In genomic region chr3:157531585-157531984, GRCm38 (mm10) we compare ENCODE assay signal across 19 mouse cellular contexts. TPM values are rescaled to one million over a fixed set of nuclear protein-coding genes. Genes with fewer than 3 reads are reported as not detected.
A peak's percentile ranks its signal among the peaks of the same experiment; 100 is the strongest.
DNase-seq lines count a peak whose midpoint lies in the region; ATAC-seq and TF ChIP-seq lines count a peak whose summit lies in the region.
"Had no signal": no experiment of that assay in that cellular context is flagged by ENCODE, and none has a peak within 500 bp of the region (broad histone marks: within the 10 kb centered on the region; RNA-seq: fewer than 3 reads in every experiment).

No protein-coding gene starts in this region.

- no peak for TF ChIP-seq RAD21 in MEL (IDR thresholded peaks at IDR 0.05; ENCODE audit: low read depth, low read length)

- peaks cover 22% of the 10 kb centered on the region for H3K79me2 ChIP-seq in MEL (ENCODE audit: control insufficient read depth, insufficient read depth, low read length, poor library complexity)

- WGBS in hindbrain, embryonic 16.5 days, result 70% methylated on average over 2 of the region's 2 CpGs

- peaks cover 3 to 9% of the 10 kb centered on the region in 2 experiments for H3K4me1 ChIP-seq in MEL (ENCODE audit: control insufficient read depth in 1 of 2, insufficient read depth in 2 of 2, low read length in 2 of 2)
- H3K4me1 ChIP-seq in hindbrain, embryonic 16.5 days (ENCODE audit: control insufficient read depth, insufficient read depth, low read depth, low read length), result peaks cover 8% of the 10 kb centered on the region

- H3K9ac ChIP-seq in MEL (ENCODE audit: control insufficient read depth, low read depth, low read length, poor library complexity, severe bottlenecking), result no peak overlapping the region
- H3K9ac ChIP-seq in hindbrain, embryonic 16.5 days (ENCODE audit: low read depth, low read length), result no peak overlapping the region

- H3K27ac ChIP-seq in MEL (ENCODE audit: control insufficient read depth, low read depth, low read length), result no peak overlapping the region
- H3K27ac ChIP-seq in hindbrain, embryonic 16.5 days (ENCODE audit: low read depth, low read length), result no peak overlapping the region

- no peak overlapping the region for H3K4me2 ChIP-seq in hindbrain, embryonic 16.5 days (ENCODE audit: low read length)

- ATAC-seq in hindbrain, embryonic 16.5 days, result no peak
- ATAC-seq: activated CD4-positive, CD25-positive, alpha-beta regulatory T cell, adult 4 months; CD4-positive, CD25-positive, alpha-beta regulatory T cell, adult 4 months; Patski had no signal

- peaks cover 0 to 2% of the 10 kb centered on the region in 2 experiments; a peak in 3 of 4 replicates for H3K27me3 ChIP-seq in MEL (ENCODE audit: control insufficient read depth in 1 of 2, insufficient read depth in 2 of 2, low read length in 2 of 2)
- peaks cover 26% of the 10 kb centered on the region for H3K27me3 ChIP-seq in hindbrain, embryonic 16.5 days (replicated peaks; ENCODE audit: control insufficient read depth, insufficient read depth, low read length)

- TF ChIP-seq POLR2A in MEL (IDR thresholded peaks at IDR 0.05; ENCODE audit: control insufficient read depth in 1 of 2, insufficient read depth in 1 of 2, low read depth in 1 of 2, low read length in 2 of 2, poor library complexity in 1 of 2), result no peak

- peak in 1 of 2 experiments; percentile 33; a peak in 1 of 4 replicates for TF ChIP-seq EP300 in MEL (IDR thresholded peaks at IDR 0.05; ENCODE audit: low read depth in 1 of 2, low read length in 2 of 2)

- TF ChIP-seq CTCF in MEL (IDR thresholded peaks at IDR 0.05 in 2 of 3, conservative IDR thresholded peaks at IDR 0.05 in 1 of 3; ENCODE audit: control insufficient read depth in 1 of 3, insufficient read depth in 1 of 3, low read depth in 2 of 3, low read length in 3 of 3, poor library complexity in 1 of 3, severe bottlenecking in 1 of 3), result no peak

- H3K36me3 ChIP-seq in MEL (ENCODE audit: control insufficient read depth in 1 of 2, insufficient read depth in 2 of 2, low read length in 2 of 2), result peaks cover 0 to 27% of the 10 kb centered on the region in 2 experiments
- H3K36me3 ChIP-seq in hindbrain, embryonic 16.5 days (ENCODE audit: control insufficient read depth, insufficient read depth, low read length), result no peaks in the 10 kb centered on the region

- DNase-seq in MEL (ENCODE audit: low read depth, low spot score), result no peak
- DNase-seq: adrenal gland, adult 2 months; adrenal gland, adult 8-10 months; adrenal gland, postnatal 10 days; adrenal gland, postnatal 14 days; adrenal gland, postnatal 25 days; adrenal gland, postnatal 36 days; B cell, adult 2 months; cerebellum, adult 11 months; cerebellum, adult 11-12 months; cerebellum, adult 18-20 months; cerebellum, adult 2 months; cerebellum, adult 8-10 months had no signal

- no peak overlapping the region for H3K4me3 ChIP-seq in MEL (ENCODE audit: control insufficient read depth in 1 of 2, insufficient read depth in 1 of 2, low read depth in 2 of 2, low read length in 2 of 2)
- H3K4me3 ChIP-seq in hindbrain, embryonic 16.5 days (ENCODE audit: low read length), result no peak overlapping the region

- no peaks in the 10 kb centered on the region for H3K9me3 ChIP-seq in MEL (replicated peaks; ENCODE audit: insufficient read depth, low read length)
- no peaks in the 10 kb centered on the region for H3K9me3 ChIP-seq in hindbrain, embryonic 16.5 days (ENCODE audit: control insufficient read depth, low read length)
- H3K9me3 ChIP-seq: G1E had no signal

TF ChIP-seq in MEL, 35 proteins besides CTCF, POLR2A, EP300 and RAD21:
- TF ChIP-seq TCF12 (IDR thresholded peaks at IDR 0.05; ENCODE audit: low read depth, low read length) (peak; percentile 54; the same call in 1 of the 2 replicates), ZNF384 (IDR thresholded peaks at IDR 0.05; ENCODE audit: low read depth, low read length) (0 out of 2 replicates have a peak, but pooled peaks have one; percentile 35), GATA1 (IDR thresholded peaks at IDR 0.05; ENCODE audit: low read depth, low read length) (peak; percentile 53; the same call in 1 of the 2 replicates), JUND (IDR thresholded peaks at IDR 0.05; ENCODE audit: low read depth, low read length) (no peak), ETS1 (IDR thresholded peaks at IDR 0.05; ENCODE audit: low read depth, low read length) (peak; percentile 38; the same call in 1 of the 2 replicates), USF2 (IDR thresholded peaks at IDR 0.05; ENCODE audit: borderline replicate concordance in 1 of 2, insufficient read depth in 1 of 2, low read depth in 1 of 2, low read length in 2 of 2) (no peak)

RNA-seq across cellular contexts. Expression of gene Zranb2, which starts 2.4 kb away (rescaled TPM):
- 96.6 and 98.4 TPM in 2 replicates for total RNA-seq in MEL (2012; rRNA removed)
- 100 to 1,000 TPM in 1 of 2 experiments, 10 to 100 TPM in 1; 88.0 to 200 TPM for polyA plus RNA-seq in MEL (2012; ENCODE audit: insufficient read depth in 1 of 2, insufficient read length in 2 of 2, low read depth in 1 of 2, low replicate concordance in 2 of 2, missing spikeins in 1 of 2)
- 91.8 and 96.4 TPM in 2 replicates for polyA plus RNA-seq in hindbrain, embryonic 16.5 days (2015; fragmentation: Nextera tagmentation; extraction: Ambion mirVana)

RNA-seq across cellular contexts. Expression of gene Ptger3, which starts 35.1 kb away (rescaled TPM):
- total RNA-seq in MEL (2012; rRNA removed), result 5.2 and 6.8 TPM in 2 replicates
- 1 to 10 TPM in 1 of 2 experiments, not detected in 1; 7.0 TPM for polyA plus RNA-seq in MEL (2012; ENCODE audit: insufficient read depth in 1 of 2, insufficient read length in 2 of 2, low read depth in 1 of 2, low replicate concordance in 2 of 2, missing spikeins in 1 of 2)
- 8.2 and 9.7 TPM in 2 replicates for polyA plus RNA-seq in hindbrain, embryonic 16.5 days (2015; fragmentation: Nextera tagmentation; extraction: Ambion mirVana)
- total RNA-seq: CH12.LX had no signal
